Mouse (Mus musculus): ENCODE results near the gene Lim2.

Lim2 gene

GRCm38 (mm10) chr7:43443917-43444293 lies 16.4 kb downstream of the Lim2 start, which contains the start of the genes Etfb and Gm45233:
Gene Etfb (plus strand): TSS chr7:43444083.
Gene Gm45233 (plus strand): TSS chr7:43444128.
- peak; percentile 87 for DNase-seq (ENCODE audit: low spot score)

GRCm38 (mm10) chr7:43447801-43448200 lies 20.3 kb downstream of the Lim2 start:
- DNase-seq (ENCODE audit: low spot score) = no peak

- no peak for DNase-seq (ENCODE audit: low spot score)
Observed at GRCm38 (mm10) chr7:43448246-43448645, 20.8 kb downstream of the Lim2 start.

GRCm38 (mm10) chr7:43449811-43450210 lies 22.3 kb downstream of the Lim2 start:
- DNase-seq (ENCODE audit: low spot score) = no peak

GRCm38 (mm10) chr7:43451726-43452125 lies 24.3 kb downstream of the Lim2 start:
- no peak for DNase-seq (ENCODE audit: low spot score)

GRCm38 (mm10) chr7:43452609-43453008 lies 25.1 kb downstream of the Lim2 start:
- DNase-seq (ENCODE audit: low spot score) = peak; percentile 52

- no peak for DNase-seq (ENCODE audit: low spot score)
Observed at GRCm38 (mm10) chr7:43453599-43454355, 26.3 kb downstream of the Lim2 start.

GRCm38 (mm10) chr7:43454371-43454770 lies 26.9 kb downstream of the Lim2 start:
- DNase-seq (ENCODE audit: low spot score) = no peak

- no peak for DNase-seq (ENCODE audit: low spot score)
Observed at GRCm38 (mm10) chr7:43462851-43463250, 35.4 kb downstream of the Lim2 start, which contains the start of gene Vsig10l. Gene Vsig10l (plus strand): TSS chr7:43463151.

GRCm38 (mm10) chr7:43463976-43464375 lies 36.5 kb downstream of the Lim2 start:
- no peak for DNase-seq (ENCODE audit: low spot score)

GRCm38 (mm10) chr7:43464864-43465343 lies 37.4 kb downstream of the Lim2 start:
- peak; percentile 12 for DNase-seq (ENCODE audit: low spot score)

- peak; percentile 88 for DNase-seq (ENCODE audit: low spot score)
Observed at GRCm38 (mm10) chr7:43465344-43466098, 38.1 kb downstream of the Lim2 start.

- DNase-seq (ENCODE audit: low spot score) = peak; percentile 83
Observed at GRCm38 (mm10) chr7:43466099-43466694, 38.7 kb downstream of the Lim2 start.

GRCm38 (mm10) chr7:43470373-43470772 lies 42.9 kb downstream of the Lim2 start:
- peak; percentile 36 for DNase-seq (ENCODE audit: low spot score)

- peak; percentile 57 for DNase-seq (ENCODE audit: low spot score)
Observed at GRCm38 (mm10) chr7:43475706-43476105, 48.2 kb downstream of the Lim2 start.

- DNase-seq (ENCODE audit: low spot score) = no peak
Observed at GRCm38 (mm10) chr7:43476376-43476775, 48.9 kb downstream of the Lim2 start.

GRCm38 (mm10) chr7:43481191-43481590 lies 53.7 kb downstream of the Lim2 start:
- DNase-seq (ENCODE audit: low spot score) = no peak

GRCm38 (mm10) chr7:43482090-43482716 lies 54.7 kb downstream of the Lim2 start:
- DNase-seq (ENCODE audit: low spot score) = no peak

GRCm38 (mm10) chr7:43483236-43483635 lies 55.8 kb downstream of the Lim2 start:
- DNase-seq (ENCODE audit: low spot score) = no peak

Data from T-cell, adult 2 months (primary cell).